Mouse (Mus musculus) thymus, postnatal 14 days (tissue): ENCODE measurements around the gene 0610012G03Rik.
A peak's percentile ranks its signal among the peaks of the same experiment; 100 is the strongest.

Source experiments
- DNase-seq: peaks from one replicate; pipeline ENCODE4 v3.0.0; 2021

Gene 0610012G03Rik

GRCm38 (mm10) chr16:31932255-31932654, 16.0 kb downstream of the 0610012G03Rik start:
- no peak for DNase-seq

- DNase-seq, result no peak
Measured at GRCm38 (mm10) chr16:31931330-31931729, 17.0 kb downstream of the 0610012G03Rik start.

- no peak for DNase-seq
Measured at GRCm38 (mm10) chr16:31927412-31927811, 20.9 kb downstream of the 0610012G03Rik start.

- no peak for DNase-seq
Measured at GRCm38 (mm10) chr16:31926547-31927182, 21.6 kb downstream of the 0610012G03Rik start.

GRCm38 (mm10) chr16:31926091-31926490, 22.2 kb downstream of the 0610012G03Rik start:
- DNase-seq, result no peak

GRCm38 (mm10) chr16:31924368-31924767, 23.9 kb downstream of the 0610012G03Rik start:
- DNase-seq, result no peak

- DNase-seq, result peak; percentile 60
Measured at GRCm38 (mm10) chr16:31918248-31918724, 30.0 kb downstream of the 0610012G03Rik start.

- DNase-seq, result no peak
Measured at GRCm38 (mm10) chr16:31917776-31918175, 30.5 kb downstream of the 0610012G03Rik start.

- DNase-seq, result no peak
Measured at GRCm38 (mm10) chr16:31910281-31910847, 37.9 kb downstream of the 0610012G03Rik start.

GRCm38 (mm10) chr16:31908959-31909358, 39.3 kb downstream of the 0610012G03Rik start:
- no peak for DNase-seq

- peak; percentile 11 for DNase-seq
Measured at GRCm38 (mm10) chr16:31906896-31907295, 41.4 kb downstream of the 0610012G03Rik start.

GRCm38 (mm10) chr16:31905891-31906825, 42.1 kb downstream of the 0610012G03Rik start:
- DNase-seq, result no peak

GRCm38 (mm10) chr16:31905331-31905730, 43.0 kb downstream of the 0610012G03Rik start:
- no peak for DNase-seq

GRCm38 (mm10) chr16:31903239-31903638, 45.1 kb downstream of the 0610012G03Rik start:
- no peak for DNase-seq

- no peak for DNase-seq
Measured at GRCm38 (mm10) chr16:31901886-31902285, 46.4 kb downstream of the 0610012G03Rik start.

GRCm38 (mm10) chr16:31898546-31899326, 49.6 kb downstream of the 0610012G03Rik start:
- no peak for DNase-seq
